Mouse (Mus musculus) mesoderm, embryonic 11.5 days (tissue): ENCODE data around the gene Gucy1a1.

Experiments used
- DNase-seq: peaks from one replicate; pipeline ENCODE4 v3.0.0-alpha.2; 2012; ENCODE audit warnings: low read depth, low spot score

The Gucy1a1 gene

GRCm38 (mm10) chr3:82074201-82074851, 71.3 kb downstream of the Gucy1a1 start, which contains the start of gene Gucy1b1:
TSS of gene Gucy1b1 (minus strand) at chr3:82074689.
- peak; percentile 82 for DNase-seq

GRCm38 (mm10) chr3:82073741-82074181, 71.8 kb downstream of the Gucy1a1 start:
- DNase-seq: peak; percentile 36

GRCm38 (mm10) chr3:82067830-82068229, 77.8 kb downstream of the Gucy1a1 start:
- no peak for DNase-seq

- DNase-seq: no peak
These were observed 84.0 kb downstream of the Gucy1a1 start for GRCm38 (mm10) chr3:82061402-82062180.

- DNase-seq: no peak
These were observed 88.4 kb downstream of the Gucy1a1 start for GRCm38 (mm10) chr3:82057201-82057600.

- no peak for DNase-seq
These were observed 91.2 kb downstream of the Gucy1a1 start for GRCm38 (mm10) chr3:82054283-82054974.

GRCm38 (mm10) chr3:82052029-82052428, 93.6 kb downstream of the Gucy1a1 start:
- DNase-seq: no peak

- no peak for DNase-seq
These were observed 94.1 kb downstream of the Gucy1a1 start for GRCm38 (mm10) chr3:82051468-82051867.

- DNase-seq: no peak
These were observed 96.9 kb downstream of the Gucy1a1 start for GRCm38 (mm10) chr3:82048681-82049080.

- peak; percentile 37 for DNase-seq
These were observed 97.5 kb downstream of the Gucy1a1 start for GRCm38 (mm10) chr3:82048078-82048477.

GRCm38 (mm10) chr3:82047100-82047753, 98.4 kb downstream of the Gucy1a1 start:
- peak; percentile 43 for DNase-seq

- DNase-seq: no peak
These were observed 99.5 kb downstream of the Gucy1a1 start for GRCm38 (mm10) chr3:82046087-82046486.

- DNase-seq: no peak
These were observed 100.7 kb downstream of the Gucy1a1 start for GRCm38 (mm10) chr3:82044902-82045301.

- no peak for DNase-seq
These were observed 101.9 kb downstream of the Gucy1a1 start for GRCm38 (mm10) chr3:82043676-82044075.
